1 mouse cellular context compared by ENCODE assay signal in the genomic region with DNA sequence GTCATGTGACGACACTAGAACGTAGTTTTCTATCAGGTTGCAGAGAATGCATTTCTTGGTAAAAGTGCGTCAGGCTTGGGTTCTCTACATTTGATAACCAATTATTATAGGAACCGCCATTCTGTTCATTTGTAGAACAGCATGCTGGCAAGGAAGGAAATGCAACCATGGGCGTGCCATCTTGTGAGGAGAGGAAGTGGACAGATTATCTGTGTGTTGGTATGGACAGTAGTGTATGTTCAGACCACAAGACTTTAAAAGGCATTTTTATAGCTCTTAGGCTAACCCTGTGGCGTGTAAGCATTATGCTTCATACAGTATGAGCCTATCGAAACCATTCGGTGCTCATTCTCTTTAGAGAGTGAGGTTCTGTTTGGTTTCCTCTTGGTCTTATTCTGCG.
TF ChIP-seq lines count a peak whose summit lies in the region.

No protein-coding gene starts in this region.

TF ChIP-seq in MEL, 35 proteins besides CTCF, POLR2A, EP300 and RAD21 (continued from another document):
- TF ChIP-seq SIN3A (IDR thresholded peaks at IDR 0.05; ENCODE audit: low read length) (0 out of 2 replicates have a peak, but pooled peaks have one; percentile 33), ZNF384 (IDR thresholded peaks at IDR 0.05; ENCODE audit: low read depth, low read length) (no peak), CHD2 (IDR thresholded peaks at IDR 0.05; ENCODE audit: low read length) (no peak), E2F4 (IDR thresholded peaks at IDR 0.05; ENCODE audit: borderline replicate concordance, low read depth, low read length) (no peak), HCFC1 (IDR thresholded peaks at IDR 0.05; ENCODE audit: low read depth, low read length) (no peak), TCF12 (IDR thresholded peaks at IDR 0.05; ENCODE audit: low read depth, low read length) (no peak), CHD1 (IDR thresholded peaks at IDR 0.05; ENCODE audit: low read depth, low read length) (no peak), UBTF (IDR thresholded peaks at IDR 0.05; ENCODE audit: borderline replicate concordance, insufficient read depth, low read depth, low read length) (no peak), MYC (IDR thresholded peaks at IDR 0.05; ENCODE audit: low read depth, low read length) (peak; percentile 70; the same call in 1 of the 2 replicates)
